Mouse (Mus musculus): ENCODE data around the gene Timm23. TPM values are rescaled to one million over a fixed set of nuclear protein-coding genes. Genes with fewer than 3 reads are reported as not detected.
"Not testable (repeated sequence)": the region's sequence is repeated elsewhere in the genome, so short reads cannot be mapped to it uniquely, and the experiment has no call there.

The Timm23 gene
- 239 and 248 TPM in 2 replicates for polyA plus RNA-seq (2015; fragmentation: Nextera tagmentation; extraction: Ambion mirVana)

GRCm38 (mm10) chr14:32201791-32202451 is at the start of gene Timm23, which contains the start of gene Parg:
TSS of gene Timm23 (minus strand) at chr14:32201898.
TSS of gene Parg (plus strand) at chr14:32201949.
- Histone ChIP-seq H3K27me3 (no peaks in the 10 kb centered on the region), H3K4me3 (peak within 1 kb of the TSS; percentile 100), H3K27ac (peak within 1 kb of the TSS; percentile 68), H3K4me2 (peak within 1 kb of the TSS; percentile 95), H3K9me3 (replicated peaks) (no peaks in the 10 kb centered on the region), H3K9ac (peak within 1 kb of the TSS; percentile 96), H3K36me3 (ENCODE audit: poor library complexity, severe bottlenecking) (peaks cover 30% of the 10 kb centered on the region), H3K4me1 (peaks cover 29% of the 10 kb centered on the region)
- under 1% methylated on average over 73 of the region's 77 CpGs for WGBS
- ATAC-seq: peak; percentile 96

GRCm38 (mm10) chr14:32249616-32250015 is 47.9 kb upstream of the Timm23 start:
- no peak overlapping the region for H3K4me2 ChIP-seq
- no peak overlapping the region for H3K9ac ChIP-seq
- WGBS: 87% methylated on average over 6 of the region's 6 CpGs
- no peak overlapping the region for H3K27ac ChIP-seq
- H3K9me3 ChIP-seq (replicated peaks): no peaks in the 10 kb centered on the region
- peaks cover 6% of the 10 kb centered on the region; the same call in 1 of the 2 replicates for H3K4me1 ChIP-seq
- peaks cover 18% of the 10 kb centered on the region for H3K36me3 ChIP-seq (ENCODE audit: poor library complexity, severe bottlenecking)
- ATAC-seq: no peak
- H3K4me3 ChIP-seq: no peak overlapping the region
- H3K27me3 ChIP-seq: no peaks in the 10 kb centered on the region

- Histone ChIP-seq H3K4me3 (no peak overlapping the region), H3K4me2 (no peak overlapping the region), H3K4me1 (peaks cover 6% of the 10 kb centered on the region; the same call in 1 of the 2 replicates), H3K27me3 (no peaks in the 10 kb centered on the region), H3K27ac (no peak overlapping the region), H3K36me3 (ENCODE audit: poor library complexity, severe bottlenecking) (peaks cover 22% of the 10 kb centered on the region), H3K9me3 (replicated peaks) (no peaks in the 10 kb centered on the region), H3K9ac (no peak overlapping the region)
- no peak for ATAC-seq
- 15% methylated on average over 2 of the region's 2 CpGs for WGBS
Observed at GRCm38 (mm10) chr14:32246019-32246418, 44.3 kb upstream of the Timm23 start.

GRCm38 (mm10) chr14:32242401-32242800 is 40.7 kb upstream of the Timm23 start:
- Histone ChIP-seq H3K36me3 (ENCODE audit: poor library complexity, severe bottlenecking) (peaks cover 38% of the 10 kb centered on the region), H3K27ac (no peak overlapping the region), H3K9ac (no peak overlapping the region), H3K9me3 (replicated peaks) (no peaks in the 10 kb centered on the region), H3K4me1 (peaks cover 6% of the 10 kb centered on the region; the same call in 1 of the 2 replicates), H3K4me2 (no peak overlapping the region), H3K4me3 (no peak overlapping the region), H3K27me3 (no peaks in the 10 kb centered on the region)
- ATAC-seq: no peak
- 81% methylated on average over 4 of the region's 4 CpGs for WGBS

GRCm38 (mm10) chr14:32228996-32229395 is 27.3 kb upstream of the Timm23 start:
- no peaks in the 10 kb centered on the region for H3K4me1 ChIP-seq
- WGBS: 0% methylated on average over 2 of the region's 2 CpGs
- no peak overlapping the region for H3K4me2 ChIP-seq
- H3K9me3 ChIP-seq (replicated peaks): no peaks in the 10 kb centered on the region
- H3K36me3 ChIP-seq (ENCODE audit: poor library complexity, severe bottlenecking): peaks cover 9% of the 10 kb centered on the region
- no peaks in the 10 kb centered on the region for H3K27me3 ChIP-seq
- no peak overlapping the region for H3K27ac ChIP-seq
- no peak for ATAC-seq
- no peak overlapping the region for H3K4me3 ChIP-seq
- H3K9ac ChIP-seq: no peak overlapping the region

GRCm38 (mm10) chr14:32226601-32227000 is 24.9 kb upstream of the Timm23 start:
- no peak for ATAC-seq
- H3K27ac ChIP-seq: no peak overlapping the region
- H3K4me2 ChIP-seq: no peak overlapping the region
- no peaks in the 10 kb centered on the region for H3K9me3 ChIP-seq (replicated peaks)
- no peaks in the 10 kb centered on the region for H3K4me1 ChIP-seq
- H3K36me3 ChIP-seq (ENCODE audit: poor library complexity, severe bottlenecking): peaks cover 6% of the 10 kb centered on the region
- no peak overlapping the region for H3K9ac ChIP-seq
- no peak overlapping the region for H3K4me3 ChIP-seq
- H3K27me3 ChIP-seq: no peaks in the 10 kb centered on the region

GRCm38 (mm10) chr14:32201354-32201753 is 344 bp downstream of the Timm23 start:
- peak overlapping the region; percentile 73 for H3K4me2 ChIP-seq
- peaks cover 34% of the 10 kb centered on the region for H3K36me3 ChIP-seq (ENCODE audit: poor library complexity, severe bottlenecking)
- no peak overlapping the region for H3K27ac ChIP-seq
- H3K4me1 ChIP-seq: peaks cover 29% of the 10 kb centered on the region
- peak overlapping the region; percentile 100 for H3K4me3 ChIP-seq
- peak overlapping the region; percentile 96 for H3K9ac ChIP-seq
- 0% methylated on average over 25 of the region's 26 CpGs for WGBS
- H3K9me3 ChIP-seq (replicated peaks): no peaks in the 10 kb centered on the region
- H3K27me3 ChIP-seq: no peaks in the 10 kb centered on the region
- ATAC-seq: peak; percentile 63

- not testable (repeated sequence) for H3K4me3 ChIP-seq; H3K27ac ChIP-seq; H3K27me3 ChIP-seq; H3K9ac ChIP-seq; H3K9me3 ChIP-seq (replicated peaks); H3K4me2 ChIP-seq; H3K4me1 ChIP-seq; ATAC-seq
- H3K36me3 ChIP-seq (ENCODE audit: poor library complexity, severe bottlenecking): peaks cover 65% of the 10 kb centered on the region
- WGBS: 80% methylated on average over 5 of the region's 5 CpGs
Observed at GRCm38 (mm10) chr14:32193557-32193956, 8.1 kb downstream of the Timm23 start.

- Histone ChIP-seq H3K4me1 (no peaks in the 10 kb centered on the region), H3K4me3 (no peak overlapping the region), H3K9ac (no peak overlapping the region), H3K27me3 (no peaks in the 10 kb centered on the region), H3K9me3 (replicated peaks) (no peaks in the 10 kb centered on the region), H3K27ac (no peak overlapping the region), H3K36me3 (ENCODE audit: poor library complexity, severe bottlenecking) (peaks cover 67% of the 10 kb centered on the region), H3K4me2 (no peak overlapping the region)
- no peak for ATAC-seq
- 52% methylated on average over 3 of the region's 3 CpGs for WGBS
Observed at GRCm38 (mm10) chr14:32192437-32192836, 9.3 kb downstream of the Timm23 start.

GRCm38 (mm10) chr14:32191926-32192325 is 9.8 kb downstream of the Timm23 start:
- H3K4me3 ChIP-seq: no peak overlapping the region
- H3K36me3 ChIP-seq (ENCODE audit: poor library complexity, severe bottlenecking): peaks cover 67% of the 10 kb centered on the region
- H3K9ac ChIP-seq: no peak overlapping the region
- H3K27ac ChIP-seq: no peak overlapping the region
- no peaks in the 10 kb centered on the region for H3K27me3 ChIP-seq
- H3K9me3 ChIP-seq (replicated peaks): no peaks in the 10 kb centered on the region
- 97% methylated on average over 5 of the region's 5 CpGs for WGBS
- no peak for ATAC-seq
- H3K4me1 ChIP-seq: no peaks in the 10 kb centered on the region
- H3K4me2 ChIP-seq: no peak overlapping the region

GRCm38 (mm10) chr14:32190627-32191391 is 10.9 kb downstream of the Timm23 start:
- no peak overlapping the region for H3K27ac ChIP-seq
- no peak for ATAC-seq
- H3K4me2 ChIP-seq: no peak overlapping the region
- H3K4me1 ChIP-seq: no peaks in the 10 kb centered on the region
- no peaks in the 10 kb centered on the region for H3K9me3 ChIP-seq (replicated peaks)
- WGBS: 92% methylated on average over 6 of the region's 6 CpGs
- H3K36me3 ChIP-seq (ENCODE audit: poor library complexity, severe bottlenecking): peaks cover 71% of the 10 kb centered on the region
- H3K27me3 ChIP-seq: no peaks in the 10 kb centered on the region
- no peak overlapping the region for H3K9ac ChIP-seq
- no peak overlapping the region for H3K4me3 ChIP-seq

GRCm38 (mm10) chr14:32183846-32184245 is 17.9 kb downstream of the Timm23 start:
- H3K36me3 ChIP-seq (ENCODE audit: poor library complexity, severe bottlenecking): peaks cover 86% of the 10 kb centered on the region
- H3K4me2 ChIP-seq: no peak overlapping the region
- WGBS: 97% methylated on average over 4 of the region's 4 CpGs

More at GRCm38 (mm10) chr14:32183846-32184245, 17.9 kb downstream of the Timm23 start:
- no peak overlapping the region for H3K4me3 ChIP-seq
- no peak overlapping the region for H3K9ac ChIP-seq
- H3K4me1 ChIP-seq: no peaks in the 10 kb centered on the region
- H3K27me3 ChIP-seq: no peaks in the 10 kb centered on the region
- no peaks in the 10 kb centered on the region for H3K9me3 ChIP-seq (replicated peaks)
- no peak overlapping the region for H3K27ac ChIP-seq
- ATAC-seq: no peak
